Mouse (Mus musculus) sigmoid colon, adult 10 weeks (tissue): ENCODE results near the gene Hsdl1. TPM values are rescaled to one million over a fixed set of nuclear protein-coding genes. Genes with fewer than 3 reads are reported as not detected.

Experiments used
- polyA plus RNA-seq: library from polyadenylated mRNA; stranded (reverse); fragments of 350-450 nt; fragmentation: Illumina TruSeq; extraction: RNeasy Lipid Tissue Mini Kit (QIAGEN cat#74804); gene quantifications from one replicate; pipeline ENCODE4 v1.2.3, GENCODE M21; 2014; ENCODE audit warnings: low read depth, low replicate concordance

Hsdl1 gene
- 11.4 TPM for polyA plus RNA-seq

DNA sequence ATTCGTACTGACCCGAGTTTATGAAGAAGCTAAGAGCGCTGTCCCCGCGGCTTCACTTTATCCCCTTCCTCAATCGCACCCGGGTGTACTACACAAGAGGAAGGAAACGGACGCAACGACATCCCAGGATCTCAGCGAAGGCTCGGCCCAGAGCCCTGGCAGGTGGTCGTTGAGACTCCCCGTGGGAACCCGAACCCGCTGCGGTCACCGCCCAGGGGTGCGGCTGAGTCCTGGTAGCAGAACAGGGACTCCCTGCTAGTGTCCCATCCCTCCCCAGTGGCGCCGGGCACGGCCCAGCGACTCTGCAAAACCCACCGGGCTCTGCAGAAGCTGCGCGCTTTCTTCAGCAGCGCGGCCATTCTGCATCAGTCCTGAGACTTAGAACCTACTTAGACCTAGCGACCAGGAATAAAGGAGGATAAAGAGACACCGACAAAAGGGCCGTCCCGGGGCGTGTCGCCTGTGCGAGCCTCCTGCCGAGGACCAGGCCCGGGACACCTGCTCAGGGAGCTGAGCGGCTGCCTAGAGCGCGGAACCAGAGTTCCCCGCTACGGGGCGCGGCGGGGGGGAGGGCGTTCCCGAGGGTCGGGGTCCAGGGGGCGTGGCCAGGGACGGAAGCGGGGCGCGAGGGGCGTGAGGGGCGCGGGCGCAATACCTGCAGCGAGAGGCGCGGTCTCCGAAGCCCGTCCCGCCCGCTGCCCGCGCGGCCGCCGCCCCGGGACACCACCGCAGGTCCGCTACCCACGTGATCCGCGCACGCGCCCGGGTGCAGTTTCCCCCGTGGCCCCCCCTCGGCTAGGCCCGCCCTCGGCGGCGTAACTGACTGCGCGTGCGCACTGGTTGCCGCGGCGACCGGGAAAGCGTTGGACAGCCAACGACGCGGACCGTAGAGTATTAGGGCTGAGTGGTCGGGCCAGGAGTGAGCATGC is at the start of gene Hsdl1, which contains the start of gene Dnaaf1:
Gene Hsdl1, minus strand, starts transcription at position 747 of the 929 bp plus-strand sequence.
Gene Dnaaf1, plus strand, starts transcription at position 799 of the 929 bp plus-strand sequence.

DNA sequence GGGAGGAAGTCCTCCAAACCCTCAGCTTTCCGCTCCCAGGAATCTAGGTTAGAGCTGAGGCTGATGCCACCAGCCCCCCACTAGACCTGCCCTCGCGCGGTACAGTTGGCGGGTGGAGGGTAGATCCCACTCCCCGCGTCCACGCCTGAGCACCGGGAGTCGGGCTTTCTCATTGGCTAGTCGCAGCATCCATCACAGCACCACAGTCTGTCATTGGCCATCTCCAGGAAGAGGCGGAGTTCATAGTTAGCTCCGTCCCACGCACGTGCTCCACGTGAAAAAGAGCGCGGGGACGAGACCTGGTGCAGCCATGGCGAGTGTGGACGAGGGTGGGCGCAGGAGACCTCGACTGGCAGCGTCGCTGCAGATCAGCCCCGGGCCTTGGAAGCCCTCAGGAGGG is 37.5 kb upstream of the Hsdl1 start, which contains the start of gene Adad2:
Gene Adad2, plus strand, starts transcription at position 277 of the 400 bp plus-strand sequence.

DNA sequence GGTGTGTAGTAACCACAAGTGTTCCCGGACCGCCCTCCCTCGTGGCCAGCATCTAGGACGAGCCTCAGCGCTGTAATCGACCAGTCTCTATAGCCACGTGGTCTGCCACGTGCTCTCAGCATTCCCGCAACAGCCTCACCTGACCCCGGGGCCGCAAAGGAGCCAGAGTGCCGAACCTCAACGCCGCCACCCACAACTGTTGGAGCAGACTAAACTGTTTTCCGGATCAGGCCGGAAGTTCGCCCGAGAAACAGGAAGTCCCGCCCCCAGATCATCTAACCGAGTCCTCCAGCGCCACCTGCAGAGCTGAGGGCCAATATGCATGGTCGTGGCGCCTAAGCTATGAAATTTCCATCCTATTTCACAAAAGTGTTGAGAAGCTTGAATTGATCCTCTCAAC is 30.0 kb upstream of the Hsdl1 start, which contains the start of gene Taf1c:
Gene Taf1c, minus strand, starts transcription at position 227 of the 400 bp plus-strand sequence.

DNA sequence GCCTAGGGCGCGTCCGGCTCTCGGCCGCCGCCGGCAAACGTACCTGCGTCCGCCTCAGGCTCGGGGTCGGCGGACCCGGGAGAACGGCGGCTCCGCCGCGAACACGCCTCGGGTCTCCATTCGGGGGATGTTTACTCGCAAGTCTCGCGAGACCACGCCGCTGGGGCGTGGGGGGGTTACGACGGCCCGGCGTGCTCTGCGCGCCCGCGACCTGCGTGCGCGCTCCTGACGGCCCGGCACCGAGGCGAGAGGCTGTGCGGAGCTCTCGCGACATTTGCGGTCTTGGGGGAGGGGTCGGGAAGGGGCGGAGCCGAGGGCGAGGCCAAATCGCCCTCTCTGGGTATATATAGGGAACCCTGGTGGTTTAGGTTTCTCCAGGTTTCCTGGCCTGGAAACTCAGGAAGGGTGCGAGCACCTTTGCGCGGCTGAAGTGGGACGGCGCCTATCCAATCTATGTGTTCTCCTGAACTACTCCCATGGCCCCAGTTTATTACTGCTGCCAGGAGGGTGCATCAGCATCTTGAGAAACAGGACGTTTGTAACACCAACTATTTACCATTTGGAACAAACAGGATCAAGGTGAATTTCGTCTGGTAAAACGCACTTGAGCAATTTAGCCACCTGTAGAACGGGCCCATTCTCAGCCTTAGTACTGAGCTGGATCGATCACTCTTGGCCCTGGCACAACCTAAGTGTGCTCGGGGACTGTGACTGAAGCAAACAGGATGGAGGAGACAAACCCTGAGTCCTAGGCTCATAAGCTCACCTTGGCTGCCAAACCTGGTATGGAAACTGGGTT is 16.2 kb downstream of the Hsdl1 start, which contains the start of gene Mbtps1:
Gene Mbtps1, minus strand, starts transcription at position 133 of the 799 bp plus-strand sequence.

Other genes starting within 250 kb of the Hsdl1 start
- gene Hsbp1, start 230.7 kb downstream of the Hsdl1 start, polyA plus RNA-seq = 177 TPM
- gene Mlycd, start 180.3 kb downstream of the Hsdl1 start, polyA plus RNA-seq = 0.69 TPM
- gene Osgin1, start 141.1 kb downstream of the Hsdl1 start, polyA plus RNA-seq = not detected
- gene Necab2, start 128.5 kb downstream of the Hsdl1 start, polyA plus RNA-seq = not detected
- gene Slc38a8, start 73.5 kb downstream of the Hsdl1 start, polyA plus RNA-seq = not detected
- 46.7 TPM for gene Mbtps1, start 16.4 kb downstream of the Hsdl1 start, polyA plus RNA-seq
- gene Dnaaf1, start 52 bp upstream of the Hsdl1 start, polyA plus RNA-seq = 0.19 TPM
- not detected for gene Taf1c, start 30.0 kb upstream of the Hsdl1 start, polyA plus RNA-seq
- gene Adad2, start 37.6 kb upstream of the Hsdl1 start, polyA plus RNA-seq = not detected
- gene Kcng4, start 60.5 kb upstream of the Hsdl1 start, polyA plus RNA-seq = 0.09 TPM
- 5.8 TPM for gene Wfdc1, start 91.2 kb upstream of the Hsdl1 start, polyA plus RNA-seq
- 0.85 TPM for gene Atp2c2, start 124.8 kb upstream of the Hsdl1 start, polyA plus RNA-seq
- 2.5 TPM for gene Tldc1, start 203.2 kb upstream of the Hsdl1 start, polyA plus RNA-seq